Mouse (Mus musculus): ENCODE results near the gene Dzank1. TPM values are rescaled to one million over a fixed set of nuclear protein-coding genes. Genes with fewer than 3 reads are reported as not detected.
A peak's percentile ranks its signal among the peaks of the same experiment; 100 is the strongest.

Gene Dzank1
- polyA plus RNA-seq, 1 experiment = 0.12 TPM

GRCm38 (mm10) chr2:144458975-144459754 is 68.0 kb downstream of the Dzank1 start:
- H3K36me3 ChIP-seq (ENCODE audit: control insufficient read depth, insufficient read depth, low read length) = no peaks in the 10 kb centered on the region
- peak overlapping the region; percentile 63 for H3K4me3 ChIP-seq (ENCODE audit: extremely low read depth, insufficient read depth, insufficient read length)
- peak; percentile 7 to 75 for DNase-seq (ENCODE audit: low read depth in 1 of 2, low spot score in 2 of 2)
- H3K27ac ChIP-seq (ENCODE audit: insufficient read depth, low read length) = peak overlapping the region; percentile 40; the same call in 1 of the 2 replicates
- WGBS = 20% methylated on average over 25 of the region's 25 CpGs
- H3K27me3 ChIP-seq (ENCODE audit: control insufficient read depth, insufficient read depth, low read length) = no peaks in the 10 kb centered on the region
- TF ChIP-seq CTCF (IDR thresholded peaks at IDR 0.05; ENCODE audit: extremely low read depth, insufficient read depth, insufficient read length, insufficient replicate concordance) (no peak), POLR2A (IDR thresholded peaks at IDR 0.05; ENCODE audit: low read depth, low read length) (no peak)
- H3K4me1 ChIP-seq (ENCODE audit: control insufficient read depth, insufficient read depth, insufficient read length) = no peaks in the 10 kb centered on the region; the same call in 1 of the 2 replicates

- H3K4me1 ChIP-seq (ENCODE audit: control insufficient read depth, insufficient read depth, insufficient read length) = no peaks in the 10 kb centered on the region; the same call in 1 of the 2 replicates
- DNase-seq (ENCODE audit: low read depth in 1 of 2, low spot score in 2 of 2) = no peak
- no peaks in the 10 kb centered on the region for H3K36me3 ChIP-seq (ENCODE audit: control insufficient read depth, insufficient read depth, low read length)
- TF ChIP-seq CTCF (IDR thresholded peaks at IDR 0.05; ENCODE audit: extremely low read depth, insufficient read depth, insufficient read length, insufficient replicate concordance) = no peak
- no peak for TF ChIP-seq POLR2A (IDR thresholded peaks at IDR 0.05; ENCODE audit: low read depth, low read length)
- 82% methylated on average over 6 of the region's 6 CpGs for WGBS
- H3K27ac ChIP-seq (ENCODE audit: insufficient read depth, low read length) = no peak overlapping the region
- no peak overlapping the region for H3K4me3 ChIP-seq (ENCODE audit: extremely low read depth, insufficient read depth, insufficient read length)
- H3K27me3 ChIP-seq (ENCODE audit: control insufficient read depth, insufficient read depth, low read length) = no peaks in the 10 kb centered on the region
Measured at GRCm38 (mm10) chr2:144458355-144458754, 68.9 kb downstream of the Dzank1 start.

- Histone ChIP-seq H3K27me3 (ENCODE audit: control insufficient read depth, insufficient read depth, low read length) (no peaks in the 10 kb centered on the region), H3K27ac (ENCODE audit: insufficient read depth, low read length) (no peak overlapping the region), H3K4me3 (ENCODE audit: extremely low read depth, insufficient read depth, insufficient read length) (no peak overlapping the region), H3K4me1 (ENCODE audit: control insufficient read depth, insufficient read depth, insufficient read length) (no peaks in the 10 kb centered on the region), H3K36me3 (ENCODE audit: control insufficient read depth, insufficient read depth, low read length) (no peaks in the 10 kb centered on the region)
- whole genome bisulfite sequencing = 11% methylated on average over 8 of the region's 8 CpGs
- DNase-seq (ENCODE audit: low read depth in 1 of 2, low spot score in 2 of 2) = peak; percentile 36 to 66
- TF ChIP-seq CTCF (IDR thresholded peaks at IDR 0.05; ENCODE audit: extremely low read depth, insufficient read depth, insufficient read length, insufficient replicate concordance) (peak; percentile 59; the same call in 1 of the 2 replicates), POLR2A (IDR thresholded peaks at IDR 0.05; ENCODE audit: low read depth, low read length) (no peak)
Measured at GRCm38 (mm10) chr2:144452364-144453008, 74.7 kb downstream of the Dzank1 start.

- no peak for TF ChIP-seq CTCF (IDR thresholded peaks at IDR 0.05; ENCODE audit: extremely low read depth, insufficient read depth, insufficient read length, insufficient replicate concordance)
- TF ChIP-seq POLR2A (IDR thresholded peaks at IDR 0.05; ENCODE audit: low read depth, low read length) = no peak
- no peak overlapping the region for H3K4me3 ChIP-seq (ENCODE audit: extremely low read depth, insufficient read depth, insufficient read length)
- H3K27ac ChIP-seq (ENCODE audit: insufficient read depth, low read length) = no peak overlapping the region
- no peaks in the 10 kb centered on the region for H3K4me1 ChIP-seq (ENCODE audit: control insufficient read depth, insufficient read depth, insufficient read length)
- WGBS = 40% methylated on average over 2 of the region's 2 CpGs
- no peaks in the 10 kb centered on the region for H3K36me3 ChIP-seq (ENCODE audit: control insufficient read depth, insufficient read depth, low read length)
- no peak for DNase-seq (ENCODE audit: low read depth in 1 of 2, low spot score in 2 of 2)
- H3K27me3 ChIP-seq (ENCODE audit: control insufficient read depth, insufficient read depth, low read length) = no peaks in the 10 kb centered on the region
Measured at GRCm38 (mm10) chr2:144450378-144450777, 76.8 kb downstream of the Dzank1 start.

GRCm38 (mm10) chr2:144446360-144446999 is 80.7 kb downstream of the Dzank1 start:
- Histone ChIP-seq H3K27me3 (ENCODE audit: control insufficient read depth, insufficient read depth, low read length) (no peaks in the 10 kb centered on the region), H3K27ac (ENCODE audit: insufficient read depth, low read length) (no peak overlapping the region), H3K4me3 (ENCODE audit: extremely low read depth, insufficient read depth, insufficient read length) (no peak overlapping the region), H3K4me1 (ENCODE audit: control insufficient read depth, insufficient read depth, insufficient read length) (no peaks in the 10 kb centered on the region), H3K36me3 (ENCODE audit: control insufficient read depth, insufficient read depth, low read length) (no peaks in the 10 kb centered on the region)
- no peak for DNase-seq (ENCODE audit: low read depth in 1 of 2, low spot score in 2 of 2)
- 68% methylated on average over 7 of the region's 7 CpGs for WGBS
- TF ChIP-seq POLR2A (IDR thresholded peaks at IDR 0.05; ENCODE audit: low read depth, low read length) (no peak), CTCF (IDR thresholded peaks at IDR 0.05; ENCODE audit: extremely low read depth, insufficient read depth, insufficient read length, insufficient replicate concordance) (no peak)

GRCm38 (mm10) chr2:144441386-144441915 is 85.8 kb downstream of the Dzank1 start:
- Histone ChIP-seq H3K4me3 (ENCODE audit: extremely low read depth, insufficient read depth, insufficient read length) (no peak overlapping the region), H3K4me1 (ENCODE audit: control insufficient read depth, insufficient read depth, insufficient read length) (no peaks in the 10 kb centered on the region), H3K36me3 (ENCODE audit: control insufficient read depth, insufficient read depth, low read length) (no peaks in the 10 kb centered on the region), H3K27ac (ENCODE audit: insufficient read depth, low read length) (no peak overlapping the region), H3K27me3 (ENCODE audit: control insufficient read depth, insufficient read depth, low read length) (no peaks in the 10 kb centered on the region)
- WGBS = 84% methylated on average over 11 of the region's 11 CpGs
- no peak for DNase-seq (ENCODE audit: low read depth in 1 of 2, low spot score in 2 of 2)
- TF ChIP-seq POLR2A (IDR thresholded peaks at IDR 0.05; ENCODE audit: low read depth, low read length) (no peak), CTCF (IDR thresholded peaks at IDR 0.05; ENCODE audit: extremely low read depth, insufficient read depth, insufficient read length, insufficient replicate concordance) (no peak)

Measured in spleen, adult 2 months (tissue).